In genomic region chr1:187487948-187488690, GRCm38 (mm10) we compare ENCODE assay signal across 24 mouse cellular contexts.
DNase-seq lines count a peak whose midpoint lies in the region; ATAC-seq lines count a peak whose summit lies in the region.
"Had no signal": no experiment of that assay in that cellular context is flagged by ENCODE, and none has a peak within 500 bp of the region (broad histone marks: within the 10 kb centered on the region; RNA-seq: fewer than 3 reads in every experiment).

No protein-coding gene starts in this region.

- H3K27me3 ChIP-seq in midbrain, embryonic 14.5 days (ENCODE audit: control insufficient read depth, insufficient read depth, low read length), result no peaks in the 10 kb centered on the region
- no peaks in the 10 kb centered on the region for H3K27me3 ChIP-seq in midbrain, embryonic 11.5 days (ENCODE audit: control insufficient read depth, insufficient read depth, low read length)
- H3K27me3 ChIP-seq: CH12.LX; embryonic facial prominence, embryonic 12.5 days; heart, embryonic 15.5 days; hindbrain, embryonic 13.5 days had no signal

- no peaks in the 10 kb centered on the region for H3K36me3 ChIP-seq in midbrain, embryonic 14.5 days (ENCODE audit: control insufficient read depth, insufficient read depth, low read length)
- no peaks in the 10 kb centered on the region for H3K36me3 ChIP-seq in midbrain, embryonic 11.5 days (ENCODE audit: control insufficient read depth, insufficient read depth, low read length)
- H3K36me3 ChIP-seq: embryonic facial prominence, embryonic 12.5 days; forebrain, embryonic 10.5 days; heart, embryonic 10.5 days; heart, embryonic 15.5 days; hindbrain, embryonic 13.5 days had no signal

- no peaks in the 10 kb centered on the region for H3K9me3 ChIP-seq in midbrain, embryonic 14.5 days (ENCODE audit: control insufficient read depth, low read length)
- no peaks in the 10 kb centered on the region for H3K9me3 ChIP-seq in midbrain, embryonic 11.5 days (ENCODE audit: control insufficient read depth, low read length)
- H3K9me3 ChIP-seq: embryonic facial prominence, embryonic 12.5 days; forebrain, embryonic 10.5 days; heart, embryonic 10.5 days; heart, embryonic 15.5 days; hindbrain, embryonic 13.5 days had no signal

- no peaks in the 10 kb centered on the region for H3K4me1 ChIP-seq in midbrain, embryonic 14.5 days (ENCODE audit: control insufficient read depth, insufficient read depth, low read length)
- no peaks in the 10 kb centered on the region for H3K4me1 ChIP-seq in midbrain, embryonic 11.5 days (ENCODE audit: control insufficient read depth, insufficient read depth, low read length)
- H3K4me1 ChIP-seq: forebrain, embryonic 10.5 days; heart, embryonic 10.5 days; heart, embryonic 15.5 days; hindbrain, embryonic 13.5 days had no signal

- 82% methylated on average over 13 of the region's 13 CpGs for WGBS in midbrain, embryonic 14.5 days
- 91% methylated on average over 13 of the region's 13 CpGs for WGBS in midbrain, embryonic 11.5 days

- no peak for ATAC-seq in midbrain, embryonic 14.5 days (ENCODE audit: low FRiP score, low TSS enrichment)
- no peak for ATAC-seq in midbrain, embryonic 11.5 days (ENCODE audit: low FRiP score)
- ATAC-seq: forebrain, embryonic 14.5 days; hindbrain, postnatal 0 days had no signal

- no peak overlapping the region for H3K27ac ChIP-seq in midbrain, embryonic 14.5 days (replicated peaks; ENCODE audit: low read depth, low read length)
- H3K27ac ChIP-seq in midbrain, embryonic 11.5 days (ENCODE audit: low read depth, low read length), result no peak overlapping the region
- H3K27ac ChIP-seq: embryonic facial prominence, embryonic 12.5 days; forebrain, embryonic 10.5 days; heart, embryonic 10.5 days; heart, embryonic 15.5 days; hindbrain, embryonic 13.5 days; hindbrain, postnatal 0 days had no signal

- H3K4me3 ChIP-seq in midbrain, embryonic 14.5 days (replicated peaks; ENCODE audit: low read depth, low read length), result no peak overlapping the region
- H3K4me3 ChIP-seq in midbrain, embryonic 11.5 days (ENCODE audit: low read depth, low read length), result no peak overlapping the region
- H3K4me3 ChIP-seq: embryonic facial prominence, embryonic 12.5 days; forebrain, embryonic 10.5 days; heart, embryonic 10.5 days; heart, embryonic 15.5 days; hindbrain, embryonic 13.5 days had no signal

- H3K4me2 ChIP-seq in midbrain, embryonic 14.5 days (ENCODE audit: low read length), result no peak overlapping the region
- H3K4me2 ChIP-seq in midbrain, embryonic 11.5 days, result no peak overlapping the region
- H3K4me2 ChIP-seq: embryonic facial prominence, embryonic 12.5 days; heart, embryonic 15.5 days; hindbrain, embryonic 13.5 days had no signal

- peak; percentile 2 for DNase-seq in midbrain, embryonic 14.5 days
- DNase-seq in midbrain, embryonic 11.5 days (ENCODE audit: low spot score, missing footprints), result no peak
- DNase-seq in NIH3T3 (ENCODE audit: low read depth), result peak; percentile 87
- peak; percentile 73 for DNase-seq in fibroblast of lung, adult 2 months (ENCODE audit: low read depth)
- DNase-seq in embryo, embryonic 9.5 days (ENCODE audit: extremely low spot score), result no peak
- no peak for DNase-seq in thymus, postnatal 25 days
- DNase-seq in spleen, postnatal 10 days (ENCODE audit: low spot score in 2 of 2), result no peak
- DNase-seq: adrenal gland, postnatal 10 days; B cell, adult 2 months; cerebellum, adult 18-20 months; cerebellum, adult 9-11 months; cerebellum, postnatal 36 days; gastrocnemius, postnatal 36 days; heart, adult 11 months; heart, postnatal 14 days; kidney, adult 11 months had no signal

- no peak overlapping the region for H3K9ac ChIP-seq in midbrain, embryonic 14.5 days (replicated peaks; ENCODE audit: low read length)
- no peak overlapping the region for H3K9ac ChIP-seq in midbrain, embryonic 11.5 days (ENCODE audit: low read length)
- H3K9ac ChIP-seq: embryonic facial prominence, embryonic 12.5 days; heart, embryonic 15.5 days; hindbrain, embryonic 13.5 days had no signal

Comparison
In these comparisons a context has a peak if more than half of its experiments do, and no peak if none do; other contexts are left out.
1. DNase-seq: peak in midbrain, embryonic 14.5 days (single experiment), NIH3T3 (single experiment) and fibroblast of lung, adult 2 months (single experiment); none in midbrain, embryonic 11.5 days (single experiment), embryo, embryonic 9.5 days (single experiment), thymus, postnatal 25 days (single experiment) and spleen, postnatal 10 days (0 of 2).